Mouse (Mus musculus): ENCODE measurements around the gene Cacna1d. TPM values are rescaled to one million over a fixed set of nuclear protein-coding genes. Genes with fewer than 3 reads are reported as not detected.

The Cacna1d gene
- polyA plus RNA-seq, 1 experiment: 11.8 TPM

DNA sequence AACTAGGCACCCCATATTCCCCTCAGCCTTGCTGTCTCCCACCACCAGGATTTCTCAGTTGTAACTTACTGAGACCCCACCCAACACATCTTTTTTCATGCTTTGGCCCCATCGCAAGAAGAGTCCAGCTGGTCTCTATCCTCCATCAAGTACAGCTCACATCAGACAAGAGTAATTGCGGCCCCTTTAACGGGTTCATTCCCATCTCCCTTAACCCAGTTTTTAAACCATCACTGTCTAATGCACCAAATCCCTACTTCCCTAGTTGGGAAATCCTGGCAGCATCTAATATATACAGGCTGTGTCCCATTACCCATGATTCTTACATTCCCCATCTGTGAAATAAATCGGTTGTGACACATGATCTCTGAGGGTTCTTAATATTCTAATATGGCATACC lies 130.8 kb downstream of the Cacna1d start:
- Histone ChIP-seq H3K27ac (ENCODE audit: insufficient read depth, low read depth, low read length) (no peak overlapping the region), H3K4me1 (ENCODE audit: control insufficient read depth, insufficient read depth, low read length) (peaks cover 21% of the 10 kb centered on the region), H3K4me3 (ENCODE audit: insufficient read depth, low read length) (no peak overlapping the region)
- no peak for TF ChIP-seq POLR2A (IDR thresholded peaks at IDR 0.05; ENCODE audit: borderline replicate concordance, low read depth, low read length)
- TF ChIP-seq CTCF (IDR thresholded peaks at IDR 0.05; ENCODE audit: low read depth, low read length): no peak

- Histone ChIP-seq H3K27ac (ENCODE audit: insufficient read depth, low read depth, low read length) (no peak overlapping the region), H3K4me1 (ENCODE audit: control insufficient read depth, insufficient read depth, low read length) (peaks cover 19% of the 10 kb centered on the region), H3K4me3 (ENCODE audit: insufficient read depth, low read length) (no peak overlapping the region)
- TF ChIP-seq POLR2A (IDR thresholded peaks at IDR 0.05; ENCODE audit: borderline replicate concordance, low read depth, low read length): no peak
- TF ChIP-seq CTCF (IDR thresholded peaks at IDR 0.05; ENCODE audit: low read depth, low read length): no peak
These were observed 131.3 kb downstream of the Cacna1d start for GRCm38 (mm10) chr14:30360004-30360403.

DNA sequence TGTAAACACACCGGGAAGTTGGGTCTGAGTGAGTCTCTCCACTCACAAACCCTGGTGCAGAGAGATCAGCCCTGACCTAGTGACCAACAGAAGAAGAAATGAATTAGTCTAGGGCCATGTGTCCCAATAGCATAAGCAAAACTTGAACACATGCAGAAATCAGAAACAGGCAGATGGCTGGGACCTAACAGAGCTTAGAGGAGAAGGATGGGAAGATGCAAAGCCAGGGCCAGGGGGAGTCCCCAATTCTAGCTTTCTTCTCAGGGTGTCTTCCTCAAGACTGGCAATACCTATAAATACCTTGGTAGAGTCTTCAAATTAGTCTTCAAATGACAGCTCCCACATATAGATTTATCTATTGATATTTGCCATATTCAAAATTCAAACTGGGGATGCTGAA lies 133.2 kb downstream of the Cacna1d start:
- no peak overlapping the region for H3K4me3 ChIP-seq (ENCODE audit: insufficient read depth, low read length)
- no peak overlapping the region for H3K27ac ChIP-seq (ENCODE audit: insufficient read depth, low read depth, low read length)
- peaks cover 14% of the 10 kb centered on the region for H3K4me1 ChIP-seq (ENCODE audit: control insufficient read depth, insufficient read depth, low read length)
- no peak for TF ChIP-seq POLR2A (IDR thresholded peaks at IDR 0.05; ENCODE audit: borderline replicate concordance, low read depth, low read length)
- TF ChIP-seq CTCF (IDR thresholded peaks at IDR 0.05; ENCODE audit: low read depth, low read length): no peak

DNA sequence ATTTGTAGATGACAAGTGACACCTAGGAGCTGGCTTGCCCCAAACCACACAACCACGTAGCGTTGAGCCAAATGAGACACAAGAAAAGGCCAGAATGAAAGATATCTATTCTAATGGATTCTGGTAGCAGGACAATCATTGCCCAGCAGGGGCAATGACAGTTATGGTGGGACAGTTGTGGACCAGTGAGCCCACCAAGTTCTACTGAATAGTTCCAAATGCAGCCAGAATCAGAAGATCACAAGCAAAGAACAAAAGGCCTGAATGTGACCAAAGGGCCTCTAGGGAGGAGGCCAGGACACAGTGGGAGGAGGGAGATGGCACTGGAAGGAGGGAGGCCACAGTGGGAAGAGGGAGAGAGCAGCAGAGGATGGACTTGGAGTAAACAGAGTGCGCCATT lies 134.8 kb downstream of the Cacna1d start:
- peaks cover 5% of the 10 kb centered on the region for H3K4me1 ChIP-seq (ENCODE audit: control insufficient read depth, insufficient read depth, low read length)
- H3K27ac ChIP-seq (ENCODE audit: insufficient read depth, low read depth, low read length): no peak overlapping the region
- no peak for TF ChIP-seq CTCF (IDR thresholded peaks at IDR 0.05; ENCODE audit: low read depth, low read length)
- TF ChIP-seq POLR2A (IDR thresholded peaks at IDR 0.05; ENCODE audit: borderline replicate concordance, low read depth, low read length): no peak
- no peak overlapping the region for H3K4me3 ChIP-seq (ENCODE audit: insufficient read depth, low read length)

GRCm38 (mm10) chr14:30354761-30355160 lies 136.5 kb downstream of the Cacna1d start:
- TF ChIP-seq CTCF (IDR thresholded peaks at IDR 0.05; ENCODE audit: low read depth, low read length) (no peak), POLR2A (IDR thresholded peaks at IDR 0.05; ENCODE audit: borderline replicate concordance, low read depth, low read length) (no peak)
- Histone ChIP-seq H3K4me1 (ENCODE audit: control insufficient read depth, insufficient read depth, low read length) (peaks cover 3% of the 10 kb centered on the region), H3K27ac (ENCODE audit: insufficient read depth, low read depth, low read length) (no peak overlapping the region), H3K4me3 (ENCODE audit: insufficient read depth, low read length) (no peak overlapping the region)

- TF ChIP-seq POLR2A (IDR thresholded peaks at IDR 0.05; ENCODE audit: borderline replicate concordance, low read depth, low read length) (no peak), CTCF (IDR thresholded peaks at IDR 0.05; ENCODE audit: low read depth, low read length) (no peak)
- no peak overlapping the region for H3K27ac ChIP-seq (ENCODE audit: insufficient read depth, low read depth, low read length)
- peaks cover 3% of the 10 kb centered on the region for H3K4me1 ChIP-seq (ENCODE audit: control insufficient read depth, insufficient read depth, low read length)
- peak overlapping the region; percentile 62 for H3K4me3 ChIP-seq (ENCODE audit: insufficient read depth, low read length)
These were observed 137.2 kb downstream of the Cacna1d start for GRCm38 (mm10) chr14:30354127-30354463.

DNA sequence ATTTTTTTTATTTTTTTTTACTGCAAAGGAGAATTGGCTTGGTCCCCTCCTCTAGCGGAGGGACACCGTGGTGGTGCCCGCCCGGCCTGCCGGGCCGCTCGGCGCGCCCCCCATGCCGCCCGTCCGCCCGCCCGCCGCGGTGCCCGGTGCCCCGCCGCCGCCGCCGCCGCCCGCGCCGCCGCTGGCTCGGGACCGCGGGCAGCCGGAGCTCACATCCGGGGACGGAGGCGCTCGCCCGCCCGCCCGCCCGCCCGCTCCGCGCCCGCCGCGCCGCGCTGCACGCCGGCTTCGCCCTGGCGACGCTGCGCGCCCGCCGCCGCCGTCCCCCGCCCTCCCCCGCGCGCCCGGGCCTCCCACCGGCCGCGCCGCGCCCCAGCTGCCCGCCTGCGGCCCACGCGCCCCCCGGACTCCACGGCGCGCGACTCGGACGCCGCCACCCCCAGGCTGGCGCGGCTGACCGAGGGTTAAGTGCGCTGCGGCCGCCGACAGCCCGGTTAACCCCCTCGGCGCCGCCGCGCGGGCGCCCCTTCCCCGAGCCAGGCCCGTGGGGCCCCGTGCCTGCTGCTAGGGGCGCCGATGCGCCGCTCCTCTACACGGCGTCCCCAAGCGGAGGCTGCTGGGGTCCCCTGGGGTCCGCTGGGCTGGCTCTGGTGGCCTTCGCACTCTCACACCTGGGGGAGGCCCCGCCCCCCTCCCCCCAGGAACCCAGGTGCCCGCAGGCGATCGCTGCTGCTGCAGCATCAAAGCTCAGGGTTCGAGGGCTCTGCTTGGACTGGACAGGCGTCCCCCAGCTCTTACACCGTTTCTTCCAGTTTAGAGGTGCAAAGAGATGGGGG lies 137.7 kb downstream of the Cacna1d start:
- no peak overlapping the region for H3K27ac ChIP-seq (ENCODE audit: insufficient read depth, low read depth, low read length)
- H3K4me1 ChIP-seq (ENCODE audit: control insufficient read depth, insufficient read depth, low read length): peaks cover 3% of the 10 kb centered on the region
- TF ChIP-seq POLR2A (IDR thresholded peaks at IDR 0.05; ENCODE audit: borderline replicate concordance, low read depth, low read length) (no peak), CTCF (IDR thresholded peaks at IDR 0.05; ENCODE audit: low read depth, low read length) (no peak)
- peak overlapping the region; percentile 62 for H3K4me3 ChIP-seq (ENCODE audit: insufficient read depth, low read length)

DNA sequence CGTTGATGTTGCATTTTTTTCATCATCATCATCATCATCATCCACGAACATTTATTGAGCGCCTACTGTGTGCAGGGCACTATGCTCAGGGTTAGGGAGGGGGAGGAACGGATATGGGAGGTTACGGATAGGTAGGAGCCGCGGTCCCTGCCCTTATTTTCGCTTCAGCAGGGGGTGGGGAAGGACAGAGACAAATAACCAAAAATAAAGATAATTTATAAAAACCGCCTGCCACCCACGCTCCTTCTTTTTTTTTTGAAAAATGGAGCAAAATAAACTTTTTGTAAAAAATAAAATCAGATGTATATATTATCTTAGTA lies 138.3 kb downstream of the Cacna1d start:
- Histone ChIP-seq H3K4me1 (ENCODE audit: control insufficient read depth, insufficient read depth, low read length) (peaks cover 3% of the 10 kb centered on the region), H3K27ac (ENCODE audit: insufficient read depth, low read depth, low read length) (no peak overlapping the region), H3K4me3 (ENCODE audit: insufficient read depth, low read length) (peak overlapping the region; percentile 54)
- TF ChIP-seq CTCF (IDR thresholded peaks at IDR 0.05; ENCODE audit: low read depth, low read length) (no peak), POLR2A (IDR thresholded peaks at IDR 0.05; ENCODE audit: borderline replicate concordance, low read depth, low read length) (no peak)

DNA sequence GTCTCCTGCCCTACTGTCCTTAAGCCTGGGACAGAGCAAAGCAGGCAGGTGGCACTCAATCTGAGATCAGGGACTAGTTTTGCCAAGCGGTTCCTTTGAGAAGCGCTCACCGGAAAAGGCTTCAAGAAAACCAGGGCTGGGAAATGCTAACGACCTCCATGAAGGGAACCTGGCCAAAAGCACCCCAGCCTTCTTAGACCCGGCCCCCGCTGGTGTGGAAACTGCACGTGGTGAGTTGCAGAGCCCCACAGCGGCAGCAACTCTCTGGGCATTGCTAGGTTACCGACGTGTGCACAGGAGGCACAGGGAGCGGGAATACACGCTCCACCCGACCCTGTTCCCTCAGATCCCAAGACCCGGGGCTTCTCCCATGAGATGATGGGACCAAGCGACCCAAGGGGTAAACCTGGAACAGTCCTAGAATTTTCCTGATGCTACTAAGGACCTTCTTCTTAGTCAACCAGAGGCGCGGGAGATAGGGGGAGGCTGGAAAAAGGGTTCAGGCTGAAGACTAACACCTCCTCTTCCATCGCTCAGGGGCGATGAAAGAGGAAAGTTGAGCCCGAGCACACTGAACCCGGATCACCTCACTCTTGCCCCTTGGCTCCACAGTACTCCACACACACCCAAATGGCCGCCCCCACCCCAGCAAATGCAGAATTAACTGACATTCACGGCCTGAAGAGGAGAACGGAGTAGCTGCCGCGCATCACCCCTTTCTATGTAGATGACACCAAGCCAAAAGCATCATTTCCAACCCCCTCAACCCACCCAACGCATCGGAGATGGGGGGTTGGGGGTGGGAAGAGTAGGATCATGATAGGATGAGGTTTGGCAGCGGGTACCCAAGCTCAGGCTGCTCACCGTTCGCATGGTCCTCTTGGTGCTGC lies 138.9 kb downstream of the Cacna1d start:
- TF ChIP-seq POLR2A (IDR thresholded peaks at IDR 0.05; ENCODE audit: borderline replicate concordance, low read depth, low read length) (no peak), CTCF (IDR thresholded peaks at IDR 0.05; ENCODE audit: low read depth, low read length) (no peak)
- peaks cover 3% of the 10 kb centered on the region for H3K4me1 ChIP-seq (ENCODE audit: control insufficient read depth, insufficient read depth, low read length)
- no peak overlapping the region for H3K27ac ChIP-seq (ENCODE audit: insufficient read depth, low read depth, low read length)
- H3K4me3 ChIP-seq (ENCODE audit: insufficient read depth, low read length): peak overlapping the region; percentile 54

GRCm38 (mm10) chr14:30350285-30350684 lies 141.0 kb downstream of the Cacna1d start:
- Histone ChIP-seq H3K4me3 (ENCODE audit: insufficient read depth, low read length) (no peak overlapping the region), H3K4me1 (ENCODE audit: control insufficient read depth, insufficient read depth, low read length) (peaks cover 3% of the 10 kb centered on the region), H3K27ac (ENCODE audit: insufficient read depth, low read depth, low read length) (no peak overlapping the region)
- no peak for TF ChIP-seq CTCF (IDR thresholded peaks at IDR 0.05; ENCODE audit: low read depth, low read length)
- TF ChIP-seq POLR2A (IDR thresholded peaks at IDR 0.05; ENCODE audit: borderline replicate concordance, low read depth, low read length): no peak
